Mouse (Mus musculus): ENCODE results near the gene Gm3739.
"Not testable (repeated sequence)": the region's sequence is repeated elsewhere in the genome, so short reads cannot be mapped to it uniquely, and the experiment has no call there.

The Gm3739 gene

DNA sequence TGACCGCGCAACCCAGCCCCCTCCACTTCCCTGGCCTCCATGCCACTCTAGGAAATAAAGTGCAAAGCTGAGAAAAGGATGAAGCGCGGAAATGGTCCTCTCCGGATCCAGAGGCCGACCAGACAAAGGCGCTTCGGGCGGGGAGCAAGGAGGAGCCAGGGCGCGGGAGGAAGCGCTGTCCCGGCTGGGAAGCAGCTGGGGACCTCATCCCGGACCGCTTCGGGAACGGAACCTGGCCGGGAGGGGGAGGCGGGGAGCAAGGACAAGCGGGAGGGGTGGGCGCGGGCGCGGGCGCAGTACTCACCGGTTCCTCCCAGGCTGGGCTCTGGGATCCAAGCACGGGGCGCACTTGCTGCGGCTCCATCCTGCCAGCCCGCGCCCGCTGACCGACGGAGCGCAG, at the start of gene Gm3739:
Gene Gm3739, minus strand, starts transcription at position 389 of the 400 bp plus-strand sequence.
- DNase-seq (ENCODE audit: low spot score) = not testable (repeated sequence)

DNA sequence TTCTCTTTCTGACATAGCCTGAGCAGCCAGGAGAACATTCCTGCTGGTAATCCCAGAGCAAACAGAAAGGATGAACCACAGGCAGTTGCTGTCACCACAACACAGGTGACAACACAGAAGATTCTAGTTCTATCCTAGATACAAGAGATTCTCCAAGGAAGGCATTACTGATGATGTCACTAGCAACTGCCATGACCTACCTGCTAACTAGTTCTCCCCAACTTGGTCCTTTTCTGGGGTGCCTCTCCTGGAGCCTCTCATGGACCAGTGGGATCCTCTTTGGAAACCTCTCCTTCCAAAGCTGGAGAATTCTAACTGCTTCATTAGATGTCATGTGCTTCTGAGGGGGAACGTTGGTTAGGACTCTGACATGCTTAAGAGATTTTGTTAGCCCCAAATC, 17.4 kb upstream of the Gm3739 start, which contains the start of gene Gm5797:
Gene Gm5797, minus strand, starts transcription at position 101 of the 400 bp plus-strand sequence.
- not testable (repeated sequence) for DNase-seq (ENCODE audit: low spot score)

DNA sequence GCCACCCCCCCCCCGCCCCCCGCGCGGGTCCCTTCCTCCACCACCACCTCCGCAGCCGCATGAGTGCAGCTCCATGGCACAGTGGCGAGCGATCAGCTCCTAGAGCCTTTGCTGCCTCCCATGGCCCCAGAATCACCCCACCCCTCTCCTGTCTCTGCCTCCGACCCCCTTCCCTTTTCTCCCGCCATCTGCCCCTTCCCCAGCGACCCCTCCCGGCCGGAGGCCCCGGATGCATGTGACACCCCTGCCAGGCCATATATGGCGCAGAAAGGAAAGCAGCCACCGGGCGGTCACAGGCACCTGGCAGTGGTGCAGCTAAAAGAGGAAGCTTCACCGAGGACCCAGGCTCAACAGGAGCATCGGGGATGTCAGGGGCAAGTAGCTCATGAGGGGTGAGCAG, 244 bp upstream of the Gm3739 start:
- DNase-seq (ENCODE audit: low spot score) = not testable (repeated sequence)

DNA sequence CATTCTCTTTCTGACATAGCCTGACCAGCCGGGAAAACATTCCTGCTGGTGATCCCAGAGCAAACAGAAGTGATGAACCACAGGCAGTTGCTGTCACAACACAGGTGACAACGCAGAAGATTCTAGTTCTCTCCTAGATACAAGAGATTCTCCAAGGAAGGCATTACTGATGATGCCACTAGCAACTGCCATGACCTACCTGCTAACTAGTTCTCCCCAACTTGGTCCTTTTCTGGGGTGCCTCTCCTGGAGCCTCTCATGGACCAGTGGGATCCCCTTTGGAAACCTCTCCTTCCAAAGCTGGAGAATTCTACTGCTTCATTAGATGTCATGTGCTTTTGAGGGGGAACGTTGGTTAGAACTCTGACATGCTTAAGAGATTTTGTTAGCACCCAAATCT, 50.2 kb downstream of the Gm3739 start, which contains the start of gene Gm3727:
Gene Gm3727, minus strand, starts transcription at position 101 of the 400 bp plus-strand sequence.
- not testable (repeated sequence) for DNase-seq (ENCODE audit: low spot score)
